Mouse (Mus musculus) right cerebral cortex, postnatal 4 days (tissue): ENCODE measurements around the gene Hist1h1b.
"Not testable (repeated sequence)": the region's sequence is repeated elsewhere in the genome, so short reads cannot be mapped to it uniquely, and the experiment has no call there.

Source experiments
- DNase-seq: peaks from one replicate; pipeline ENCODE4 v3.0.0-alpha.2; 2022

Hist1h1b gene

GRCm38 (mm10) chr13:21779767-21780731 lies at the start of gene Hist1h1b:
Gene Hist1h1b (minus strand): TSS chr13:21780625.
- DNase-seq: peak; percentile 12

GRCm38 (mm10) chr13:21828511-21828910 lies 48.1 kb upstream of the Hist1h1b start:
- no peak for DNase-seq

- not testable (repeated sequence) for DNase-seq
Observed at GRCm38 (mm10) chr13:21820082-21820890, 39.9 kb upstream of the Hist1h1b start.

- DNase-seq: not testable (repeated sequence)
Observed at GRCm38 (mm10) chr13:21812092-21812491, 31.7 kb upstream of the Hist1h1b start.

- DNase-seq: peak; percentile 8
Observed at GRCm38 (mm10) chr13:21811539-21811938, 31.1 kb upstream of the Hist1h1b start, which contains the start of gene Hist1h4m. Gene Hist1h4m (plus strand): TSS chr13:21811746.

- DNase-seq: not testable (repeated sequence)
Observed at GRCm38 (mm10) chr13:21811074-21811473, 30.6 kb upstream of the Hist1h1b start.

- DNase-seq: not testable (repeated sequence)
Observed at GRCm38 (mm10) chr13:21810073-21810472, 29.6 kb upstream of the Hist1h1b start, which contains the start of the genes Hist1h2bq and Hist1h2ao. Gene Hist1h2bq (minus strand): TSS chr13:21810197. Gene Hist1h2ao (plus strand): TSS chr13:21810465.

- DNase-seq: not testable (repeated sequence)
Observed at GRCm38 (mm10) chr13:21803058-21803457, 22.6 kb upstream of the Hist1h1b start.

GRCm38 (mm10) chr13:21797163-21797562 lies 16.7 kb upstream of the Hist1h1b start:
- DNase-seq: not testable (repeated sequence)

GRCm38 (mm10) chr13:21795584-21795983 lies 15.2 kb upstream of the Hist1h1b start:
- DNase-seq: no peak

GRCm38 (mm10) chr13:21790601-21791283 lies 10.3 kb upstream of the Hist1h1b start:
- DNase-seq: no peak

- no peak for DNase-seq
Observed at GRCm38 (mm10) chr13:21789925-21790324, 9.5 kb upstream of the Hist1h1b start.

GRCm38 (mm10) chr13:21787760-21788593 lies 7.6 kb upstream of the Hist1h1b start:
- DNase-seq: no peak

GRCm38 (mm10) chr13:21786899-21787629 lies 6.6 kb upstream of the Hist1h1b start, which contains the start of the genes Hist1h2an and Hist1h2bp:
Gene Hist1h2an (minus strand): TSS chr13:21787218.
Gene Hist1h2bp (plus strand): TSS chr13:21787461.
- peak; percentile 73 for DNase-seq

GRCm38 (mm10) chr13:21786189-21786898 lies 5.9 kb upstream of the Hist1h1b start:
- no peak for DNase-seq

GRCm38 (mm10) chr13:21784311-21784710 lies 3.9 kb upstream of the Hist1h1b start:
- DNase-seq: no peak

- no peak for DNase-seq
Observed at GRCm38 (mm10) chr13:21783734-21784161, 3.3 kb upstream of the Hist1h1b start.

GRCm38 (mm10) chr13:21783255-21783617 lies 2.8 kb upstream of the Hist1h1b start, which contains the start of gene Hist1h3i:
Gene Hist1h3i (minus strand): TSS chr13:21783370.
- DNase-seq: peak; percentile 8

- not testable (repeated sequence) for DNase-seq
Observed at GRCm38 (mm10) chr13:21782361-21783254, 2.2 kb upstream of the Hist1h1b start.
